Mouse (Mus musculus): ENCODE measurements around the gene Dnaaf5. TPM values are rescaled to one million over a fixed set of nuclear protein-coding genes. Genes with fewer than 3 reads are reported as not detected.

Gene Dnaaf5
- total RNA-seq, 2 experiments from 2014 or later, result 9.0 to 10.1 TPM

- no peak for DNase-seq
Measured at GRCm38 (mm10) chr5:139140589-139140988, 9.4 kb upstream of the Dnaaf5 start.

DNA sequence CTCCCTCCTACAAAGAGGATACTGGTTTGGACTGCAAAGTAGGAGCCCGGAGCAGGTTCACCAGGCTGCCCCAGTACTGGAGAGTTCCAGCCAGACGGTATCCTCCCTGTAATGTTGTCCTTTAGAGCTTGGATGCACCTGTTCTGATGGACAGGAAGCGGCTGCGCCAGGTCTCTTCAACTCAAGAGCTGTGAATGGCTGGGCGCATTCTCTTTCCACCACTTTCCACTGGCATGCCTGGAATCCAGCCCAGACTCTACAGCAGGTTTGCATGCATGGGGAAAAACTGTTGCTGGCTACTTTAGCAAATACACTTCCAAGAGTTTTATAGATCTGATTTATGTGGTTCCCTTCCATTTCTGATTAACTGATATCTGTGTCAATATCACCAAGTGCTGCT, 8.7 kb upstream of the Dnaaf5 start:
- no peak for DNase-seq

DNA sequence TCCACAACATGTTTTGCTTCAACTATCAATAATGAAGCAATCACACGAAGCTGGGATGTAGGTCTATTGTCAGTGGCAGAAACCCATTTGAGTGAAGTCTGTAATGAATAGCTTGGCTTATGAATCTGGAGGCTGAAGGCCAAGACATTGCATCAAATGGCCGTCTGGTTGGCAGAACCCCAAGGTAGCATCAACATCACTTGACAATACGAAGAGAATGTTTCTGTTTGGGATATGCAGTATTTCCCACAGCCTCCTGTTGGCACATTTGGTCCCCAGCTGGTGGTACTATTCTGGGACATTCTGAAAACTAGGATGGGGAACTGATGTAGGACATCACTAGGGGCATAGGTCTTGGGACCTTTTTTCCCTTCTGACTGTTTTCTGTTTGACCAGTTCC, 6.1 kb upstream of the Dnaaf5 start:
- DNase-seq, result no peak

- no peak for DNase-seq
Measured at GRCm38 (mm10) chr5:139145726-139146125, 4.3 kb upstream of the Dnaaf5 start.

DNA sequence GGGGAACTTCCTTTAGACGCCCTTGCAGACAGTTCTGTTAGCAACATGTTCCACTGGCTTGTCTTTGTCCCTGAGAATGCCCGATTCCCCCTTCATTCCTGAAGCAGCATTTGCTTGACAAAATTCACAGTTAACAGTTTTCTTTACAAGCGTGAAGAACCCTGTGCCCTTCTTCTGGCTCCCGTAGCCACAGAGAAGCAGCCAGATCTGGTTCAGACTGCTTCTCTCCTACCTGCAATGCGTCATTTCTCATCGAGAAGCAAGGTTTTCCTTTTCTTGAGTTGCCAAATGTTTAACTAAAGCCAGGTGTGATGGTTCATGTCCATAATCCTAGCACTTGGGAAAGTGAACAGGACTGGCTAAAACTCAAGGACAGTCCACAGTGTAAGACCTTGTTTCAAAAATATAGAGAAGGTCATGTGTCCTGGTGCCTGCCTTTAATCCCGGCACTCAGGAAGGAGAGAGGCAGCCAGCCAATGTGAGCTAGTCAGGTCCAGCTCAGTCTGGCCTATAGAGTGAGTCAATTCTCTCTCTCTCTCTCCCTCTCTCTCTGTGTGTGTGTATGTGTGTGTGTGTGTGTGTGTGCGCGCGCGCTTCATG, 3.4 kb upstream of the Dnaaf5 start:
- no peak for DNase-seq

DNA sequence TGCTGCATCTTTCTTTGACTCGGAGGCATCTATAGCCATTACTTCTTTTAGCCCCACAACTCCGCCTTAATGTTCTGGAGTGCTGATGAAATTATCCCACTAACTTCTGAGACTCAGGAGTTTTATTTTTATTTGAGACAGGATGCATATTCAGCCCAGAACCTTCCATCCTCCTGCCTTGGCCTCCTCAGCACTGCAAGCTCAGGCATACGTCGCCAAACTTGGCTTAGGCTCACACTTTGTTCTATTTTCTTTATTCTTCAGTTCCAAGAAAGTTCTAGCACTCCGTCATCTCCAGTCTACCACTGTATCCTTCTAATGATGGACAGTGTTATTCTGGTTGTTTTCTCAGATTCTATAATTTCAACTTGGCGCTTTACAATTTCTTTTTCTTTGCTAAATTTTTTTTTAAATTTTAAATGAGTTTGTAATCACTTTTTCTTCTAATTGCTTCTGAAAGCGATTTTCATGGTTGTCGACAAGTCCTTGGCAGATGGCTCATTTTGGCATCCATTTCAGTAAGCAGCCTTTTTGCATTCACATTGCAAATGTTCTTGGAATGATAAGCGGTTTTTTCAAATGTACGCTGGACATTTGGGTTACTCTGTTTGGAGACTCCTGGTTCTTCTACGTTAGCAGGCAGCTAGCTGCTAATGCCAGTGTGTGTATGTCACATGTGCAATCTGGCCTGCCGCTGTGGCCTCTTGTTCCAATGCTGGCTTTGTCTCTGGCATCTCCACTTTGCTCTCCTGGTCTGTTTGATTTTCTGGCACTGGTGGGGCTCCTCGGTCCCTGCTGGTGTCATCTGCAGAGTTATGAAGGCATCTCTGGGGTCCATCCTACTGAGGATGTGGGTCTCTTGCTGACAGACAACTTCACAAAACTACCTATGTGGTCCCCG, 2.6 kb upstream of the Dnaaf5 start:
- no peak for DNase-seq

GRCm38 (mm10) chr5:139149006-139149672, 884 bp upstream of the Dnaaf5 start:
- no peak for DNase-seq

DNA sequence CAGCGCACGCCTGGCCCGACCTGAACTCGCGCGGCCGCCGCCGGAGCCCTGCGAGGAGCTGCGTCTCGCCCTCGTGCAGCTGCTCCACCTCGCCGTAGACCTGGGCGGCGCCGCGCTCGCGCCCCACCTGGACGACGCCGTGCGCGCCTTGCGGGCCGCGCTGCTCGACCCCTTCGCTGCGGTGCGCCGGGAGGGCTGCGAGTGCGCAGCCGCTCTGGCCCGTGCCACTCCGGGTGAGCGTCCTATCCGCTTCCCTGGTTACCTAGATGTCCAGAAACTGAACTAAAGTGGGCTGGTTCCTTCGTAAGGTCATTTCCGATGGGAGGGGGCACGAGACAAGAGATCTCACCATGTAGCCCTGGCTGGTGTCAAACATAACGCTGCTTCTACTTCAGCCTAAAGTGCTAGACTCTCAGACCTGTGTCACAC, 594 bp downstream of the Dnaaf5 start:
- DNase-seq, result no peak

- no peak for DNase-seq
Measured at GRCm38 (mm10) chr5:139160899-139161298, 10.9 kb downstream of the Dnaaf5 start.

DNA sequence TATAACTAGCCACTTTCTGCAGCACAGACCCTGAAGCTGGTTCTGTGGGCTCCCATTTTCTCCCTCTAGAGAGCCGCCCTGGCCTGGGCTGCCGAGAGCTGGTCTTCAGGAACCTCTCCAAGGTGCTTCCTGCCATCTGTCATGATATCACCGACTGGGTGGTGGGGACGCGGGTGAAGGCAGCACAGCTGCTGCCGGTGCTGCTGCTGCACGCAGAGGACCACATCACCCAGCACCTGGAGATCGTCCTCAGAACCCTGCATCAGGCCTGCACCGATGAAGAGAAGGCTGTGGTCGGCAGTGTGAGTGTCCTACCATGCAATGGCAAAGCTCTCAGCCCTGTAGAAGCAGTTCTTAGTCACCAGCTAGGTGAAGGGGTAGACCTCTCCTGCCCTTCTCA, 11.6 kb downstream of the Dnaaf5 start:
- DNase-seq, result no peak

DNA sequence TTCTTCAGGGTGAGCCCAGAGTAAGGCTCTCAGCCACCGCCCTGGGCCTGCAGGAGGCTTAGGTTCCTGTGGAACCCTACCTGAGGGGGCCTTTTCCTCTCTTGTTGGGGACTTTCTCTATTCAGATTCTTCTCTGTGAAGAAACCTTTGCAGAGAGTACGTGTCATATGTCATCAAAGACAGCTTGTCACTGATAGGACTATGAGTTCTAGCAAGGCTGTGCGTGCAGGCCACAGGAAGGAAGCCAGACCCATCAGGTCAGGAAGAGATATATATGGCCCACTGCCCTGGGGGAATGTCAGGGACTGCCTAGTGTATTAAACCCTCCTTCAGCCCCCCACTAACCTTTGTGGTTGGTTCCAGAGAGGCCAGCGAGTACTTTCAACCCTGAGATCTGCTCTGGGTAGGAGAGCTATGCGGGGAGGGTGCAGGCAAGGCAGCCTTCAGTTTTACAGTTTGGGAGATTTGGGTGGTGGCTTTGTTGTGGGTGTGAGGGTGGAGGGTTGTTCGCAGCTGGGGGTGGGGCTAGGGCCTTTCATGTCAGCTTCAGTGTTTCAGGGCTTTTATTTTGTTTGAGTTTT, 16.8 kb downstream of the Dnaaf5 start:
- no peak for DNase-seq

DNA sequence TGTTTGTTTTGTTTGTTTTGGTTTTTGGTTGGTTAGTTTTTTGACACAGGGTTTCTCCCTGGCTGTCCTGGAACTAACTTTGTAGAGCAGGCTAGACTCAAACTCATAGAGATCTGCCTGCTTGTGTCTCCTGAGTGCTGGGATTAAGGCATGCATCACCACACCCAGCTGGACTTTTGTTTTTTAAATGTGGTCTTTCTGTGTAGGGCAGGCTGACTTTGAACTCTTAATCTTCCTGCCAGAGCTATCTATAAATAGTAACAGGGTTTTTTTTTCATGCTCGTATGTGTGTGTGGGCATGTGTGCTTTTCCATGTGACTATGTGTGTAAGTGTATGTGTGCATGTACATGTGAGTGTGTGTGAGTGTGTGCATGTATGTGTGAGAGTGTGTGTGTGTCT, 17.5 kb downstream of the Dnaaf5 start:
- no peak for DNase-seq

- no peak for DNase-seq
Measured at GRCm38 (mm10) chr5:139171929-139172328, 21.9 kb downstream of the Dnaaf5 start.

GRCm38 (mm10) chr5:139174141-139174540, 24.1 kb downstream of the Dnaaf5 start:
- DNase-seq, result no peak

- peak; percentile 40 for DNase-seq
Measured at GRCm38 (mm10) chr5:139174556-139175547, 24.8 kb downstream of the Dnaaf5 start.

DNA sequence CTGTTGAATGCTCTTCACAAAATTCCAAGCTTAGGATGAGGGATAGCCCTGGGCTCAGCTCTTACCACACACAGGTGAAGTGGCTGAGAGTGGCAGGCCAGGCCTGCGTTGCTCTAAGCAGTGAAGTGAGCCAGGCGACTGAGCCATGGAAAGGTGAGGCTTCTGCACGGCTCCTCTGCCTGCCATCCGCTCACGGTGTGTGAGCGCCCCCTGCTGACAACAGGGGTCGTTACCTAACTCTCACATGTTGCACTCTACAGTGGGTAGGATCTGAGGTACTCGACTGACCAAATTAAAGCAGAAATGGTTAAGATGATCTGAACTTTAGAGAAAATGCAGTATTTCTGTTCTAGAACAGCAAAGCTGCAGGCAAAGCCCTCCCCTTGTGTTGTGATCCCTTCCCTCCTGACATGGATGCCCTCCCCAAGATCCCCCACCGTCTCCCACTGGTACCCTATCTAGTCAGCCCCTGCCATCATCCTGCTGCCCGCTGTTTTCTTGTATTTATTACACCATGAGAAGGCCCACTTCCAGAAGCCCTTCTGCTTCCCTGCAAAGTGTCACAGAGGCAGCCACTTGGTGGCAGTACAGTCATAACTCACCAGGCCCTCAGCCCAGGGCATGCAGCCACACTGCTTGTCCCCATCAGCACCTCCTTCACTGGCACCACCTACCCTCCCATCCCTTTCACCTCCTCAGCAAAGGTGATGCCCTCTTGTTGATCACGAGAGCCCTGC, 29.0 kb downstream of the Dnaaf5 start:
- DNase-seq, result peak; percentile 89

GRCm38 (mm10) chr5:139183131-139183530, 33.1 kb downstream of the Dnaaf5 start:
- no peak for DNase-seq

GRCm38 (mm10) chr5:139183601-139184000, 33.6 kb downstream of the Dnaaf5 start:
- DNase-seq, result no peak

- no peak for DNase-seq
Measured at GRCm38 (mm10) chr5:139184897-139185296, 34.9 kb downstream of the Dnaaf5 start.

- no peak for DNase-seq
Measured at GRCm38 (mm10) chr5:139189726-139190125, 39.7 kb downstream of the Dnaaf5 start.

DNA sequence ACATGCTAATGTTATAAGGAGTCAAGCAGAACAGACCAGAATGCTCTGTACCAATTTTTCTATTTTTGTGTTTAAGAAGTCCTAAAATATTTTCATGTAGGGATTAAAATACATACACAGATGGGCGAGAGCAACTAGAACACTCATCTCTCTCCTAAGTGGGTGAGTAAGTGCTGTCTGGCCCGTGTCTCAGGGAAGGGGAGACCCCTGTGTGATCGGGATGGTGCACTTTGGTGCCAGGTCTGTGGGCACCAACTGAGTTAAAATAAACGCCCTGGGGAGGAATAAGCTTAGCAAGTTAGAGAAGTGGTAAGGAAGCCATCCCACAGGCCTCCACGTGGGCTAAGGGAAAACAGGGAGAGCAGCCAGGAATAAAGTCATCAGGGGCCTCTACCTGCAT, 40.9 kb downstream of the Dnaaf5 start:
- DNase-seq, result no peak
